Mouse (Mus musculus) ES-E14 (cell line): ENCODE results near the gene Pifo. TPM values are rescaled to one million over a fixed set of nuclear protein-coding genes. Genes with fewer than 3 reads are reported as not detected.

Source experiments
- DNase-seq: peaks from one replicate; pipeline ENCODE4 v3.0.0-alpha.2; 2013; ENCODE audit warnings: low read depth, low spot score
- H3K27ac ChIP-seq: 2 replicates; pipeline ENCODE4 v1.5.1; 2012; ENCODE audit warnings: low read depth, mild to moderate bottlenecking, low read length, moderate library complexity, mixed read lengths; ENCODE audit not compliant: poor library complexity, insufficient read depth, severe bottlenecking
- H3K36me3 ChIP-seq: 2 replicates; pipeline ENCODE4 v1.6.1; 2012; ENCODE audit warnings: mild to moderate bottlenecking, low read length, moderate library complexity, mixed read lengths; ENCODE audit not compliant: control insufficient read depth, poor library complexity, insufficient read depth, severe bottlenecking
- H3K4me1 ChIP-seq, 2 experiments: fragments of 150-350 bp in 1 of 2; sonication (generic) in 1 of 2; 2 replicates each; pipeline ENCODE4 v1.6.1; 2012; ENCODE audit warnings: low read length in 2 of 2, mild to moderate bottlenecking in 1 of 2, mixed read lengths in 1 of 2; ENCODE audit not compliant: control insufficient read depth in 2 of 2, insufficient read depth in 2 of 2, poor library complexity in 1 of 2
- H3K4me3 ChIP-seq, 2 experiments: fragments of 150-350 bp in 1 of 2; sonication (generic) in 1 of 2; 2 replicates each; pipeline ENCODE4 v1.5.1; 2012; ENCODE audit warnings: low read length in 2 of 2, low read depth in 1 of 2, mild to moderate bottlenecking in 1 of 2, mixed read lengths in 1 of 2; ENCODE audit not compliant: insufficient read depth in 1 of 2, poor library complexity in 1 of 2, severe bottlenecking in 1 of 2
- H3K9ac ChIP-seq: 2 replicates; pipeline ENCODE4 v1.6.1; 2012; ENCODE audit warnings: low read depth, mild to moderate bottlenecking, low read length, mixed read lengths; ENCODE audit not compliant: poor library complexity, insufficient read depth, severe bottlenecking
- H3K9me3 ChIP-seq: fragments of 150-350 bp; sonication (generic); 2 replicates; pipeline ENCODE4 v1.6.1; 2012; ENCODE audit warnings: low read depth, mild to moderate bottlenecking, low read length; ENCODE audit not compliant: control insufficient read depth, insufficient read depth
- CHD2 ChIP-seq: IDR thresholded peaks from 2 replicates; pipeline ENCODE4 v1.6.1; 2014; ENCODE audit warnings: mild to moderate bottlenecking, low read depth, low read length, inconsistent platforms
- HCFC1 ChIP-seq: IDR thresholded peaks from 2 replicates; pipeline ENCODE4 v1.6.1; 2012; ENCODE audit warnings: low read length, inconsistent platforms, borderline replicate concordance; ENCODE audit not compliant: insufficient read depth
- MAFK ChIP-seq: IDR thresholded peaks from 2 replicates; pipeline ENCODE4 v1.6.1; 2014; ENCODE audit warnings: mild to moderate bottlenecking, low read depth, low read length, inconsistent platforms; ENCODE audit not compliant: insufficient read depth
- ZC3H11A ChIP-seq: IDR thresholded peaks from 2 replicates; pipeline ENCODE4 v1.6.1; 2012; ENCODE audit warnings: low read depth, mild to moderate bottlenecking, inconsistent platforms, low read length, borderline replicate concordance
- ZNF384 ChIP-seq: IDR thresholded peaks from 2 replicates; pipeline ENCODE4 v1.6.1; 2012; ENCODE audit warnings: low read depth, low read length, inconsistent platforms
- in situ Hi-C, 2 experiments: fragments of 600-800 bp; cut with MboI; formaldehyde crosslinking; loops; one replicate each; pipeline ENCODE4 v1.15.1; 2025; ENCODE audit warnings: low sequenced_read_pairs in 2 of 2, inconsistent platforms in 1 of 2; ENCODE audit not compliant: unreplicated experiment in 2 of 2
- total RNA-seq: library from RNA; depleted of rRNA; stranded (reverse); fragments of 300-350 nt; gene quantifications from 2 replicates; pipeline ENCODE4 v1.2.3, GENCODE M21; 2012

Pifo gene
- total RNA-seq, 1 experiment, result 0.80 TPM

- Histone ChIP-seq H3K4me3 (peak within 1 kb of the TSS; percentile 95 to 99), H3K4me1 (peaks cover 0 to 6% of the 10 kb centered on the region in 2 experiments; a peak in 1 of 4 replicates), H3K9ac (peak within 1 kb of the TSS; percentile 100), H3K9me3 (no peaks in the 10 kb centered on the region), H3K36me3 (peaks cover 36% of the 10 kb centered on the region), H3K27ac (peak within 1 kb of the TSS; percentile 78)
- no peak for TF ChIP-seq HCFC1
- no peak for TF ChIP-seq MAFK
- no peak for TF ChIP-seq ZNF384
- no peak for TF ChIP-seq ZC3H11A
- no peak for TF ChIP-seq CHD2
- in situ Hi-C loops, result no loop called here
- no peak for DNase-seq
Measured at GRCm38 (mm10) chr3:105959999-105960398, 54.4 kb downstream of the Pifo start, which contains the start of gene Atp5f1. TSS of gene Atp5f1 (minus strand) at chr3:105960099.

DNA sequence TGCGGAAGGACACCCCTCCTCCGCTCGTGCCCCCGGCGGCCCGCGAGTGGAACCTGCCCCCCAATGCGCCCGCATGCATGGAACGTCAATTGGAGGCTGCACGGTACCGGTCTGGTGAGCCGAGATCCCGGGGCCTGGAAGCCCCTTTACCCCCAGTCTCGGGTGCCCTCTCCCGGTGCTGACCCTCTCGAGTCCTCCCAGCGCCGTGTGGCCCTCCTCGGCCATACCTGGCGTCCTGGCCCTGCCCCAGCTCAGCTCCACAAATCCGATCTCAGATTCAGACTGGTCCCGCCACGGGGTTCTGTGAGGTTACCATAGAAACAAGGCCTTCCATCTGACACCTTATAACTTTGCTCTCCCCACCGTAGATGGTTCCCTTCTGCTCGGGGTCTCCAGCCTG, 54.9 kb downstream of the Pifo start:
- TF ChIP-seq ZC3H11A (no peak), ZNF384 (no peak), HCFC1 (0 out of 2 replicates have a peak, but pooled peaks have one; percentile 3), MAFK (no peak), CHD2 (no peak)
- in situ Hi-C loops, result no loop called here
- no peak for DNase-seq
- no peaks in the 10 kb centered on the region for H3K9me3 ChIP-seq
- H3K9ac ChIP-seq, result peak overlapping the region; percentile 100
- peaks cover 0 to 6% of the 10 kb centered on the region in 2 experiments; a peak in 1 of 4 replicates for H3K4me1 ChIP-seq
- H3K36me3 ChIP-seq, result peaks cover 35% of the 10 kb centered on the region
- H3K4me3 ChIP-seq, result peak overlapping the region; percentile 95 to 99
- H3K27ac ChIP-seq, result peak overlapping the region; percentile 78

DNA sequence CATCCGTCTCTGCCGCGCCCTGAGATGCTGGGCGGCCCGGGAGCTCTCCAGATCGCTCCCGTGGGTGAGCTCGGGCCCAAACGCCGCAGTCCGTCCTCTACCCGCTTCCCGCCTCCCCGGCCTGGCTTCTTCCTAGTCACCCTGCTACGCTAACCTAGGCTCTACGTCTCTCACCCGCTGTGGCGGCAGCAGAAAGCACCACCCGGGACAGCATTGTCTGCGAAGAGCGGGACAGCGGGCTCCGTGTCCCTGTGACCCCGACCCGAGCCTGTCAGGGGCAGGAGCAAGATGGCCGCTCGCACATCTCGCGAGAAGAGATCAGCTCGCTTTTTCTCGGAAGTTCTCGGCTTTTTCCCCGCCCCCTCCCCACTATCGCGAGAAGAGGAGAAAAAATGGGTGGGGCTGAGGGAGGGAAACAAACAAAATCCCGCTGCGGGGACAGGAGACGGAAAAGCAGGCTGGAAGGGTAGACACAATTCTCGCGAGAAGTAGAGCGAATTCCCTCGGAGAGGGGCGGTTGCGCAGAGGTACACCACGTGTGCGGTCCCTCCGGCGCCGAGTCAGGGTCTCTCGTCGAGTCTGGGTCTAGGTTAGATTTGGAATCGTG, 55.4 kb downstream of the Pifo start, which contains the start of gene Wdr77:
Wdr77 (plus strand) TSS at position 396 of the 607 bp plus-strand sequence.
- peak within 1 kb of the TSS; percentile 95 to 99 for H3K4me3 ChIP-seq
- in situ Hi-C loops, result no loop called here
- peak within 1 kb of the TSS; percentile 78 for H3K27ac ChIP-seq
- TF ChIP-seq ZC3H11A, result no peak
- TF ChIP-seq HCFC1, result peak; percentile 68; the same call in 1 of the 2 replicates
- TF ChIP-seq CHD2, result peak; percentile 100
- no peak for TF ChIP-seq ZNF384
- DNase-seq, result peak; percentile 100
- peak within 1 kb of the TSS; percentile 100 for H3K9ac ChIP-seq
- no peaks in the 10 kb centered on the region for H3K9me3 ChIP-seq
- peaks cover 0 to 6% of the 10 kb centered on the region in 2 experiments; a peak in 1 of 4 replicates for H3K4me1 ChIP-seq
- peaks cover 30% of the 10 kb centered on the region for H3K36me3 ChIP-seq

GRCm38 (mm10) chr3:105958204-105958603, 56.2 kb downstream of the Pifo start:
- H3K27ac ChIP-seq, result no peak overlapping the region
- DNase-seq, result no peak
- H3K4me3 ChIP-seq, result peak overlapping the region; percentile 66 to 98
- in situ Hi-C loops, result no loop called here
- H3K36me3 ChIP-seq, result peaks cover 26% of the 10 kb centered on the region
- H3K4me1 ChIP-seq, result peaks cover 0 to 6% of the 10 kb centered on the region in 2 experiments; a peak in 1 of 4 replicates
- H3K9ac ChIP-seq, result peak overlapping the region; percentile 99
- no peaks in the 10 kb centered on the region for H3K9me3 ChIP-seq
- TF ChIP-seq ZNF384 (no peak), ZC3H11A (no peak), HCFC1 (no peak), MAFK (no peak), CHD2 (no peak)
